ENCODE assay signal across 11 mouse cellular contexts in genomic region chr8:70466771-70467170, GRCm38 (mm10). TPM values are rescaled to one million over a fixed set of nuclear protein-coding genes. Genes with fewer than 3 reads are reported as not detected.
DNase-seq lines count a peak whose midpoint lies in the region; ATAC-seq and TF ChIP-seq lines count a peak whose summit lies in the region.
"Had no signal": no experiment of that assay in that cellular context is flagged by ENCODE, and none has a peak within 500 bp of the region (broad histone marks: within the 10 kb centered on the region; RNA-seq: fewer than 3 reads in every experiment).

No protein-coding gene starts in this region.

- no peak for ATAC-seq in neural tube, embryonic 15.5 days (ENCODE audit: low FRiP score)
- ATAC-seq: midbrain, embryonic 16.5 days had no signal

- H3K27ac ChIP-seq in kidney, adult 2 months (ENCODE audit: insufficient read depth, low read depth, low read length), result 0 out of 2 replicates have a peak overlapping the region, but pooled peaks have one; percentile 1
- no peak overlapping the region for H3K27ac ChIP-seq in neural tube, embryonic 15.5 days (replicated peaks)
- H3K27ac ChIP-seq: liver, embryonic 14.5 days had no signal

- no peak for TF ChIP-seq POLR2A in kidney, adult 2 months (IDR thresholded peaks at IDR 0.05; ENCODE audit: low read depth, low read length)

- no peak overlapping the region for H3K9ac ChIP-seq in neural tube, embryonic 15.5 days (replicated peaks)
- H3K9ac ChIP-seq: liver, embryonic 14.5 days had no signal

- H3K27me3 ChIP-seq in kidney, adult 2 months (replicated peaks; ENCODE audit: control insufficient read depth, insufficient read depth, low read length), result no peaks in the 10 kb centered on the region
- no peaks in the 10 kb centered on the region for H3K27me3 ChIP-seq in neural tube, embryonic 15.5 days (replicated peaks)

- intact Hi-C loops in gastrocnemius, postnatal 14 days (cut with DNase I; ENCODE audit: low total_unique reads), result no loop called here

- 40% methylated on average over 11 of the region's 11 CpGs for WGBS in kidney, adult 2 months
- WGBS in neural tube, embryonic 15.5 days, result 77% methylated on average over 11 of the region's 11 CpGs

- no peaks in the 10 kb centered on the region for H3K9me3 ChIP-seq in neural tube, embryonic 15.5 days (replicated peaks)

- H3K4me1 ChIP-seq in kidney, adult 2 months (ENCODE audit: control insufficient read depth, insufficient read depth, low read length), result no peaks in the 10 kb centered on the region; the same call in none of the 2 replicates
- H3K4me1 ChIP-seq in neural tube, embryonic 15.5 days, result peaks cover 48% of the 10 kb centered on the region

- H3K4me3 ChIP-seq in kidney, adult 2 months (ENCODE audit: insufficient read depth, low read depth, low read length), result no peak overlapping the region
- H3K4me3 ChIP-seq in neural tube, embryonic 15.5 days (replicated peaks), result no peak overlapping the region

- no peaks in the 10 kb centered on the region for H3K36me3 ChIP-seq in kidney, adult 2 months (ENCODE audit: control insufficient read depth, insufficient read depth, low read length)
- H3K36me3 ChIP-seq in neural tube, embryonic 15.5 days, result no peaks in the 10 kb centered on the region

- no peak for TF ChIP-seq CTCF in kidney, adult 2 months (conservative IDR thresholded peaks at IDR 0.05; ENCODE audit: insufficient read depth, insufficient read length, low read depth, low read length)

- DNase-seq in urinary bladder, postnatal 14 days (ENCODE audit: low spot score), result peak; percentile 29
- no peak for DNase-seq in urinary bladder, adult 18-20 months (ENCODE audit: low spot score in 2 of 2)
- DNase-seq in gastrocnemius, postnatal 14 days, result peak; percentile 79
- DNase-seq in kidney, adult 2 months, result peak; percentile 54
- no peak for DNase-seq in left cerebral cortex, adult 9 months (ENCODE audit: low spot score in 2 of 2)
- no peak for DNase-seq in ovary, postnatal 14 days (ENCODE audit: low spot score)
- DNase-seq: retina, postnatal 1 day; thymus, postnatal 25 days had no signal

- no peak overlapping the region for H3K4me2 ChIP-seq in neural tube, embryonic 15.5 days

RNA-seq across cellular contexts. Expression of gene Klhl26, which starts 10.0 kb away (rescaled TPM):
- total RNA-seq in gastrocnemius, postnatal 14 days (2021), result 1 to 10 TPM; 5.4 TPM
- polyA plus RNA-seq in kidney, adult 2 months (2012; rRNA removed), result 20.2 and 29.7 TPM in 2 replicates
- 33.3 and 35.0 TPM in 2 replicates for polyA plus RNA-seq in neural tube, embryonic 15.5 days (2015; fragmentation: Nextera tagmentation; extraction: Ambion mirVana)

RNA-seq across cellular contexts. Expression of gene Tmem59l, which starts 20.4 kb away (rescaled TPM):
- not detected for total RNA-seq in gastrocnemius, postnatal 14 days (2021)
- 0.20 and 0.44 TPM in 2 replicates for polyA plus RNA-seq in kidney, adult 2 months (2012; rRNA removed)
- 153 and 188 TPM in 2 replicates for polyA plus RNA-seq in neural tube, embryonic 15.5 days (2015; fragmentation: Nextera tagmentation; extraction: Ambion mirVana)

RNA-seq across cellular contexts. Expression of gene Crlf1, which starts 26.2 kb away (rescaled TPM):
- 1 to 10 TPM; 1.5 to 1.9 TPM for total RNA-seq in gastrocnemius, postnatal 14 days (2021)
- polyA plus RNA-seq in kidney, adult 2 months (2012; rRNA removed), result 2.6 TPM in 2 replicates
- polyA plus RNA-seq in neural tube, embryonic 15.5 days (2015; fragmentation: Nextera tagmentation; extraction: Ambion mirVana), result 7.9 and 8.7 TPM in 2 replicates

RNA-seq across cellular contexts. Expression of gene Crtc1, which starts 27.4 kb away (rescaled TPM):
- total RNA-seq in gastrocnemius, postnatal 14 days (2021), result 1 to 10 TPM; 6.4 to 7.4 TPM
- polyA plus RNA-seq in kidney, adult 2 months (2012; rRNA removed), result 16.8 and 18.1 TPM in 2 replicates
- polyA plus RNA-seq in neural tube, embryonic 15.5 days (2015; fragmentation: Nextera tagmentation; extraction: Ambion mirVana), result 44.9 and 45.6 TPM in 2 replicates

RNA-seq across cellular contexts. Expression of gene Rex1bd, which starts 39.8 kb away (rescaled TPM):
- 100 to 1,000 TPM; 118 to 122 TPM for total RNA-seq in gastrocnemius, postnatal 14 days (2021)
- 161 and 177 TPM in 2 replicates for polyA plus RNA-seq in kidney, adult 2 months (2012; rRNA removed)
- polyA plus RNA-seq in neural tube, embryonic 15.5 days (2015; fragmentation: Nextera tagmentation; extraction: Ambion mirVana), result 165 and 181 TPM in 2 replicates

Comparison
In these comparisons a context has a peak if more than half of its experiments do, and no peak if none do; other contexts are left out.
1. DNase-seq: peak in urinary bladder, postnatal 14 days (single experiment), gastrocnemius, postnatal 14 days (single experiment) and kidney, adult 2 months (single experiment); none in urinary bladder, adult 18-20 months (0 of 2), left cerebral cortex, adult 9 months (0 of 2) and ovary, postnatal 14 days (single experiment).
2. RNA of gene Tmem59l, which starts 20.4 kb away (polyA plus RNA-seq): 153 to 188 TPM in neural tube, embryonic 15.5 days; 0.20 to 0.44 TPM in kidney, adult 2 months; every median in the first group is over 100 times any median in the second.